Mouse (Mus musculus) gastrocnemius, postnatal 4 days (tissue): ENCODE results near the gene Cmc1. TPM values are rescaled to one million over a fixed set of nuclear protein-coding genes. Genes with fewer than 3 reads are reported as not detected.

Experiments used
- DNase-seq, 2 experiments: peaks; one replicate each; pipeline ENCODE4 v3.0.0; 2021 to 2022; ENCODE audit warnings: low spot score in 2 of 2, mixed read lengths in 2 of 2
- long read RNA-seq, 2 experiments: library from polyadenylated mRNA; stranded (forward); transcript quantifications; one replicate each; pipeline ENCODE4 v2.0.0; 2021
- total RNA-seq, 2 experiments: library from RNA; stranded (reverse); gene quantifications; 2 replicates each; pipeline ENCODE4 v1.2.3; 2021

Gene Cmc1
- 10 to 100 TPM; 20.5 to 22.4 TPM for total RNA-seq
- long read RNA-seq, experiment 1, transcript Cmc1-201 (4 exons, 1,169 nt) = major isoform, 10 of 12 reads
- long read RNA-seq, experiment 1, partial matches to known transcripts = 0 of 12 reads
- long read RNA-seq, experiment 1, other reads (novel, unspliced or antisense) = 2 of 12 reads
- long read RNA-seq, experiment 2, transcript Cmc1-201 (4 exons, 1,169 nt) = major isoform, 10 of 11 reads
- long read RNA-seq, experiment 2, partial matches to known transcripts = 1 of 11 reads
- long read RNA-seq, experiment 2, other reads (novel, unspliced or antisense) = 0 of 11 reads

DNA sequence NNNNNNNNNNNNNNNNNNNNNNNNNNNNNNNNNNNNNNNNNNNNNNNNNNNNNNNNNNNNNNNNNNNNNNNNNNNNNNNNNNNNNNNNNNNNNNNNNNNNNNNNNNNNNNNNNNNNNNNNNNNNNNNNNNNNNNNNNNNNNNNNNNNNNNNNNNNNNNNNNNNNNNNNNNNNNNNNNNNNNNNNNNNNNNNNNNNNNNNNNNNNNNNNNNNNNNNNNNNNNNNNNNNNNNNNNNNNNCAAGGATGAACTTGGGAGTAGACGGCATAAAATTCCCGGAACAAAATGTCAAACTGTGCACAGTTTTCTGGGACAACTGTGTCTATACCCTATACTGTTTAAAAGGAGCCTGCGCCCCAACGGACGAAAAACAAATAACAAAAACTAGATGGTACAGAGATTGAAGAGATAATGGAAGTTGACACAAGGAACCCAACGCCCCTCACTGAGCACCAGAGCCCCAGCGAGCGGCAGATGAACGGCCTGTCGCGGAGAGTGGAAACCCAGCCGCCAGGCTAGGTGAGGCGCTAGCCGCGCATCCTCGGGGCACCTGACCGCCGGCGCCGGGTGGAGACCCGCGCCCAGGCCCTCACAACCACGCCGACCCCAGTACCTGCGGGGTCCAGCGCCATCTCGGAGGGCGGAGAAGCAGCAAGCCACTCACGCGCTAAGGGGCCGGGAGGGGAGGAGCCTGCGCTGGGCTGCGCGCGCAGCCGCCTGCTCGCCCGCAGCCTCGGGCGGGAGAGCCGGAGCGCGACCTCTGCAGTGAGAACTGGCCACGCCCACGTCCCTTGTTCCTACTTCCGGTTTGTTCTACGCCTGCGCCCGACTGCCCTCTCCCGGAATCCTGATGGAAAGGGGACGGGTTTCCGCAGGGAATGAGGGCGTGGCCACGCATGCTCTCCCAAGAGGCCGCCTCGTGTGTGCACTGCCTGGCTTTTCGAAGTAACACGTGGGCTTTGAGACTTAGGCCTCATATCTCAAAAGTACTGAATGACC is at the start of gene Cmc1:
Cmc1 (minus strand) TSS at position 771 of the 996 bp plus-strand sequence.
- peak; percentile 87 to 97 for DNase-seq

DNA sequence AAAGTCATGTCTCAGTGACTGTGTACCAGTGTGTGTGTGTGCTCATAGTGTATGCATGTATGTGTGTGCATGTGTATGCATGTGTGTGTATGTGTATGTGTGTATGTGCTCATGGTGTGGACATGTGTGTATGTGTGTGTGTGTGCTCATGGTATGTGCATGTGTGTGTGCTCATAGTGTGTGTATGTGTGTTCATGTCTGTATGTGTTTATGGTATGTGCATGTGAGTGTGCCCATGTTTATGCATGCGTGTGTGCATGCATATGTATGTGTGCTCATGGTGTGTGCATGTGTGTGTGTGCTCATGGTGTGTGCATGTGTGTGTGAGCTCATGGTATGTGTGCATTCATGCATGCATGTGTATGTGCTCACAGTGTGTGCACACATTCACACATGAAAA is 48.6 kb upstream of the Cmc1 start:
- DNase-seq = no peak

DNA sequence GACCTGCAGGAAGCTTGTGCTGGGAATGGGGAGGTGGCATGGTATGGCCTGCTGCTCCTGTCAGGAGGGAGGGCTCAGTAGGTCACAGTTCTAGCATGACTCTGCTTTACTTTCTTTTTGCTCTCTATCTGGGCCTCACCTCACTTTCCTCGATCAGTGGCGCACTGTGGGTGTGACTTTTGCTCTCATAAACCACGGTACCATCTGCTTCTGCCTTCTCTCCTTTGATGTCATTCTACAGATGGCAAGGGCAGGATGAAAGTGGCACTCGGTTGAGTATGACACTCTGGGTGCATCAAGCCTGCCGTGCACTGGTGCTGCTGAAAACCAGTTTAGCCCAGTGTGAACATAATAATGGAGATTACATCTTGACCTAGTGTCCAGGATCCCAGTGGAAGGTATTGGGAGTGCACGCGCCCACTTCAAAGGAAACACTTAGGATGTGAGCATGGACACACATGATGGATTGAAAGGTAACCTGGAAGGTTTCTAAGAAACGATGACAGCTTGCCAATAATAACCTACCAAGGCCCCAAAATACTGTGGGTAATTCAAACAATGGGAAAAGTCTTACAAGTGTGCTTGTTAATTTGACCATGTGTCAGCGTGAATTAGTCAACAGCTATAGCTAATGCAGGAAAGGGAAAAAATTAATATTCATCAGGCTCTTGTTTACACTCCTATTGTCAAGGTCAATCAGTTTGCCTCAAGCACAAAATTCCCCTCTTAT is 46.8 kb upstream of the Cmc1 start:
- no peak for DNase-seq

DNA sequence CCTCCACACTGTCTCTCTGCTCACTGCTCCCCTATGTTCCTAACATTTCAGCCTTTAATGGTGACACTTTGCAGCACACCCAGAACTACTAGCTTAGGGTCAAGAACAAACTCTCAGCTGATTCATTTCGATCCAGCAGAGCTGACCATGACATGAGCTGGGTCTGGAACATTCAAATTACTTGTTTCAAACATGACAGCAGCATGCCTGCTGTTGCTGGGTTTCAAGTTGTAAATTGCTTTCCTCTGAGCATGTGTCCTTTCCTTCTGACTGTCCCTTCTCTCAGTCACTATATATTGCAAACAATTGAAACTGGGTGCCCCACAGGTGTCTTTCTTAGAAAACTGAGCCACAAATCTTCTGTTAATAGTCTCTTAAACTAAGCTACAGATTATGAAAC is 43.3 kb upstream of the Cmc1 start:
- no peak for DNase-seq

DNA sequence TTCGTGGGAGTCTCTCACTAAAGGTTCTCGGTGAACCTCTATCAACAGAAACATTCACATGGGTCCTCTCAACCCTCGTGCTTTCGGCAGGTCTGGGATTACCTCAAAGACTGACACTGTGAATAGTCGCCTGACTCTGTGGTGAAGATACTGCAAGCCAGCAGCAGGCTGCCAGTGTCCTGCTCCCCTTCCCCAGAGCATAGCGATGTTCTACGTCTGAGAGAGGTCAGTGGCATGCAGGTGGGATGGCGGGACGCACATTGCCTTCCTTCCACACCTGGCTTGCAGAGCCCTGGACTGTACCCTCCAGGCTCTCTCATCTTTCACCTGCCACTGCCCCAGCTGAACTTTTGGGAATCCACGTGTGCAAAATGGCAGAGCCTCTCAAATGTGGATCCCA is 41.3 kb upstream of the Cmc1 start:
- DNase-seq = no peak

DNA sequence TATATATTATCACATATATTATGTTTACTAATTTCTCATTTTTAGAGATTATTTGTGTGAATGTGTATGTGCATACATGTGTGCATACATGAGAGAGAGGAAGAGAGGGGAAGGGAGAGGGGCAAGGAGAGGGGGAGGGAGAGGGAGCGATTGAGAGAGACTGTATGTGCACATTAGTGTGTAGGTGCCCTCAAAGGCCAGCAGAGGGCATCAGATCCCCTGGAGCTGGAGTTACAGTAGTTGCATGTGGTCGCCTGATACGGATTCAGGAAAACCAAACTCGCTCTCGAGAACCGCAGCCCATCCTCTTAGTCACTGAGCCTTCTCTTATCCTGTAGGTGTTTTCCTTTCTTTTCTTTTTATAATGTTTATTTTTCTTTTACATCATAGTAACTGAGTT is 38.4 kb upstream of the Cmc1 start:
- DNase-seq = no peak

DNA sequence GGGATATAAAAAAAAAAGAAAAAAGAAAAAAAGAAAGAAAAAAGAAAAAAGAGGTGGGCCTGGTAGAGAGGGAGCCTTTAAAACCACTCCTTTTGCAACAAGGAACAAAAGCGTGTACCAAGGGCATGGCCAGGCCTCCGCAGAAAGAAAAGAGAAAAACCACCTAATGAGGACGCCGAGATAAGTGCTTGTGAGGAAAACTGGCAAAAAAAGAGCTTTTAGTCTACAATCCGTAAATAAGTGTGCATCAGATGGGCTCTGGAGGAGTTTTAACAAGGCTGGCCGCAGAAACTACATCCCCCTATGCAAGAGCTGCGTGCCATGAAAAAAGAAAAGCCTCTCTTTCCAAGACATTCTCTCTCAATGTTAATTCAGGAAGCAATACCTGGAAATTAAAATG is 37.4 kb upstream of the Cmc1 start:
- no peak for DNase-seq

DNA sequence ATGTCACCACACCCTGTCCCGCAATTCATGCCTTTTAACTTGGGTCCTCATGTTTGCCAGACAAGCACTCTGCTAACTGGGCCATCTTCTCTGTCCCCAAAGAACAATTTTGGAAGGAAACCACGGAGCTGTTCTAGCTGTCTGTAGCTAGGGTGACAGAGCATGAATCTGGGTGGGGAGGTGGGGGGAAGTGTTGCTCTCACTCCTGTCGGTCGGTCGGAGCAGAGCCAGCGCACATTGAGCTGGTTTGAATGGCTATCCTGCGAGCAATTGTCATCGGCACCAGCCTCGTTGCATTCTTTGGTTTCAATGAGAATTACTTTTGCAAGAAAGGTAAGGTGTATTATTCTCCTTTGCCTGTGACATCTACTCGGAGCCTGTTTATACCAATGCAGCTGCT is 36.8 kb upstream of the Cmc1 start:
- DNase-seq = no peak

DNA sequence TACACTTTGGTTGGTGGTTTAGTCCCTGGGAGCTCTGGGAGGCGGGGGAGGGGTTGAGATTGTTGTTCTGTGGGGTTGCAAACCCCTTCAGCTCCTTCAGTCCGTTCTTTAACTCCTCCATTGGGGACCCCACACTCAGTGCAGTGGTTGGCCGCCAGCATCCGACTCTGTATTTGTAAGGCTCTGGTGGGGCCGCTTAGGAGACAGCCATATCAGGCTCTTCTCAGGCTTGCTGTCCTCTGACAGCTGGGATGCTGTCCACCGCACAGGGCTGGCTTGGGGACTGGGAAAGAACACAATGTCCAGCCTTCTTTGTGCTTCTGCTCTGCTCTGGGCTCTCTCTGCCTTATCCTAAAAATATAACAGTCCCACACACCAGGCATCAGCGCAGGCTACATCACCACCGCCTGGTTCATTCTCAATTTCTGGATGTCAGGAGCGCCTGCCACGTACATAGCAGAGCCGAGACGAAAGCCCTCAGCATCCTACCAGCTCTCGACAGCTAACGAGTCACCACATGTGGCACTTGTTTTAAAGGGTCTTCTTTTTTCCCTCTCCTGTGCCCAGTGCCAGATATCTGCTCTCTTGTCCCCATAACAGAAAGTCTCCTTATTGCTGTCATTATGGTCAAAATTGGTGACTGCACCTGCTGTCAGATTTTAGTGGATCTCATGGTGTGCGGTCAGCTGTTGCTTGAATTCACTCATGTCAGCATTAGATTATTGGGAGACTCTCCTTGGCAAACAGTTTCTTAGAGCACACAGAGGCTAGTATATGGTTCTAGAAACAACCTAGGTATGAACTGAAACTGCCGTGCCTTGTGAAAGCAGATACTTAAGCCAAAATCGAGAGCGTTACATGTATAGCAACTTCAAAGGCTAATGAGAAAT is 29.4 kb upstream of the Cmc1 start:
- DNase-seq = no peak

DNA sequence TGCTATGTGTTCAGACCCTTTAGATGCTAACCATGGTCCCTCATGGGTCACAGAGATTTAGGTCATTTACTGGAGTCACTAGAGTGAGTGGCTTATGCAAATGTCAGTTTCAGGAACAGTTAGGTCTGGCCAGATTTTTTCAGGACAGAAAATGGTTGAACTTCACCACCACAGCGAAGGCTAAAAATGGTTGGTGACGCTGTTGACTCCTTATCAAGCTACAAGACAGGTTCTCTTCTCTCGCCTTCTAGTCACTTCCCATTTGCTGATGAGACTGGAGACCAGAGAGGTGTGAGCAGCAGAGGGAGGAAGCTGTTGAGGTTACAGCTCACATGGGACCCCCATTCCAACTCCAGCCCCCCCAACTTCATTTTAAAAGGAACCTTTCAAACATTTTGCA is 26.7 kb upstream of the Cmc1 start:
- no peak for DNase-seq

DNA sequence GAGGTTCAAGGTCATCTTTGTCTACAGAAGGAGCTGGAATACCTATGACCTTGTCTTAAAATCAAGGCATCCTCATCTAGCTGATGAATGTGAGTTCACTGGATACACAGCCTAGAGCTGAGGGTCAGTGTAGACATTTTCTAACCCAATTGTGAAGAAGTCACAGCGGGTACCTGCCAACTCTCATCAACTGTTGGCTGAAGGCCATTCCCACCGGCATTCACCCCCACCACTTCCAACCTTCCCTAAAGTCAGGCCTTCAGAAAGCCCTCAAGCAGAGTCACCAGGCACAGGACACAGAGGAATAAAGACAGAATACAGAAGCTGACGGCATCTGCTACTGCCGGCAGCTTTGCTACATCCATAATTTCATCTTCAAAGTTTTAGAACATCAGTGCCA is 25.4 kb upstream of the Cmc1 start:
- DNase-seq = no peak

DNA sequence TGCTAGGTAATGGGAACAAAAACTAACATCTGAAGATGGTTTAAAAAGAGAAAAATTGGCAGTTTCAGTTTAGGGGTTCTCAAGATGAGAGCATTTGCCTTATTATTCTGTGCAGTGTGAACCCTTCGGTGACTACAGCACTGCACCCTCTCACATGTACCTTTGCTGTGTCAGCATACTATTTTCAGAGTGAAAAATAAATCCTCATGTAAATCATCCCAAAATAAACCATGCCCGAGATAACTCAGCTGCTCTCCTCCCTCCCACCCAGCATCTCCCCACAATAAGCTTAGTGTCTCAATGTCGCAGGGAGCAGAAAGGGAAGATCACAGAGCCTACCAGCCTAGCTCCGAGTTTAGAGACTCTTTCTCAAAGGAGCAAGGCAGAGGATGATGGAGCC is 23.1 kb upstream of the Cmc1 start:
- DNase-seq = no peak

DNA sequence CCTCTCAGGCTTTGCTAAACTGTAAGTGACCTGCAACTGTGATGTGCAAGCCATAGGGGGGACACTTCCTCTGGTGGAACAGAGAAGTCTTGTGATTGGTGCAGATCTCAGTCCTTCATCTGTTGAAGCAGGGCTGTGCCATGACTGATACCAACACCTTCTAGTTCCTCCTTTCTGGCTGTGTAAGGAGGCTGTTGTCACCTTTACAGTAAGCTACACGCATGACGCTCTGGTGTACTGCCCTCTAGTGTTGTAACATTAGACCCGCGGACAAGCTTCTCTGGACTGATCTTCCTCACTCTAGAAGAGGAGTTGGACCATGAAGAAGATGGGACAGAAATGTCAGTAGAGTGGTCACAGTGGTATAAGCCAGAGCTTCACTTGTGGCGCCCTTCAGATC is 18.6 kb upstream of the Cmc1 start:
- DNase-seq = no peak

DNA sequence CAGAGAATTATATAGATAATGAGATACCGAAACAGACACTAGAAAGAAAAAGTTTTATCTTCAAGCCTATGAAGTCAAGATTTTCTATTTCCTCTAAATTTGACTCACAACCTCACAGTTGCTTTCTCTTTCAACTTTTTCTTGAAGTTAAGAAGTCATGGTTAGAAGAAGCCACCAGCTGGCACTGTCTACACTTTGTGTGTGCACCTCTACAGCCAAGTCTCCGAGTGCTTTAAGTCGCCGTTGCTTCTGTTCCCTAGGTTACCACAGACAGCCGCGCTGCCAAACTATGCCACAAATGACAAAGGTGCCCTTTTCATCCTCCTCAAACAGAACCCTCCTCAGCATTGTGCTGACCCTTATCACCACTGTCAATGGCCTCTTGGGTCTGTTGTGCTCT is 17.6 kb upstream of the Cmc1 start:
- no peak for DNase-seq

DNA sequence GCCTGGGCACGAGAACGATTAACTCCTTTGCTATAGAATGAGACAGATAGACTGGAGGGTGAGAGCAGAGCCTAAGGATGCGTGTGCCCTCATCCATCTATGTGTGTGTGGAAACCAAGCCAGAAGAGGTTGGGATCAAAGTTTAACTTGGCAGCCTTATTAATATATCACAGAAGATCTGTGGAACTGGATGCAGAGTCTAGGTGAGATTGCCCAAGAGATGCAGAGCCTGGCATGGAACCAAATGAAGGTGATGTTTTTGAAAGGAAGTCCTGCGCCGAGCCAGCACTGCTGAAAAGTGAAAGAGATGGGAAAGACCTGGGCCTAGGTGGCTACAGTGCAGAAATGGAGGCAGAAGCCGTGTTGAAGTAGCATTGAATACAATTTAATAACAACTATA is 11.6 kb upstream of the Cmc1 start:
- DNase-seq = no peak

DNA sequence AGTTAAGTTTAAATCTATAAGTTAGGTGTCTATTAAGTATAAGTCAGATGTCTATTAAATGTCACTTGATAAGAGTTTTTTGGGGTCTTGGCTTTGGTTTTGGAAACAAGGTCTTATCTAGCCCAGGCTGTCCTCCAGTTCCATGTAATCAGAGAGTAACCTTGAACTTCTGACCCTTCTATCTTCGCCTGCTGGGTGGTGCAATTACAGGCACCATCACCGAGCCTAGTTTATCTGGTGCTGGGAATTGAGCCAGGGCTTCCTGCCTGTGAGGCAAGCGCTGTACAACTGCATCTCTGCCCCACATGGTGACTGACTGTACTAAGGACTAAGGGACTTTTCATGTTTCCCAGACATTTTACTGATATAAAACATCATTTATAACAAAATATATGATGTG is 10.0 kb upstream of the Cmc1 start:
- DNase-seq = no peak

DNA sequence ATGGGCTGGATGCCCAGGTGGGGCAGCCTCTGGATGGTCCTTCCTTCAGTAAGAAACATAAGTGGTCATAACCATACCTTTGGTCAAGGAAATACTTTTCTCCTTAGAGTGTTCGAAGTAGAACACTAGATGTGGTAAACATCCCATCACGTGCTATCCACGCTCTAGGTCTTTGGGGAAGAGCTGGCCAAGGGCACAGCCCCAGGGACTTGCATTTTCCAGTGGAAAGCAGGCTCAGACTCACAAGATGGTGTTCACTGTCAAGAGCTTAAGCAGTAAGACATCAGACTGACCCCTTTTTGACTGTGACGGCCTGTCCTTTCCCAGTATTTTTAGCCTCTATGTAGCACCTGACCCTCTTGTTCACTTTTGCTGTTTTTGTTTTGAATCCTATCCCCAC is 8.2 kb upstream of the Cmc1 start:
- DNase-seq = no peak

DNA sequence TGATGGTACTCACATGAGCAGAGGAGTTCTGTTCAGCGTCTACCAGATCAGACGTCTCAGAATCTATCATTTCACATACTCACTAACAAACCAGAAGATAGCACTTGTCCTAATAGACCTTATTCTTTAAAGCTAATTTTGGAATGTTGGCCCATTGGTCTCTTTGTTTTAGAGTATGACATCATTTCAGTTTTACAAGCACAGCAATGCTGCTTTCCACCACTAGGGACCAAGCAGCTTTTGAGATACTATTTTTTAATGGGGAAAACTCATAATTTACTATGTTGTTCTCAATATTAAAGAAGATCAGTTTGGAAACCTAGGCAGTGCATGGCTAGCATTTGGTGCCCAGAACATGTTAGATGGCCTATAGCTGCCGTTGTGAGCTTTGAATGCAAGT is 7.3 kb upstream of the Cmc1 start:
- DNase-seq = no peak

DNA sequence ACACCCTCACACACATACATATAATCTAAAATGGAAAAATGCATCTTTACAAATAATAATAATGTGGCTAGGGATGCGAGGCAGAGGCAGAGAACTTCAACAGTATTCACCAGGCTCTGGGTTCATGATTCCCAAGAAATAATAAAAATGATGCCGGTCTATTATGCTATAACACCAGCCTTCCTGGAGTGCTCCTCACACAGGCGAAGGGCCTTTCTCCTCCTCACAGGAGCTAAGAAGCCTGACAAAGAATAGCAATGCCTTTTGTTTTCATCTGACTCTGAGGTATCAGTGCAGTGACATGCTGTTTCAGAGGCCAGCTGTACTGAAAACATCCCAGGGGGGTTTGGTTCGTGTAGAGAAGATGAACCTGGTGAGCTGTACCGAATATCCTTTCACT is 4.7 kb upstream of the Cmc1 start:
- DNase-seq = no peak

DNA sequence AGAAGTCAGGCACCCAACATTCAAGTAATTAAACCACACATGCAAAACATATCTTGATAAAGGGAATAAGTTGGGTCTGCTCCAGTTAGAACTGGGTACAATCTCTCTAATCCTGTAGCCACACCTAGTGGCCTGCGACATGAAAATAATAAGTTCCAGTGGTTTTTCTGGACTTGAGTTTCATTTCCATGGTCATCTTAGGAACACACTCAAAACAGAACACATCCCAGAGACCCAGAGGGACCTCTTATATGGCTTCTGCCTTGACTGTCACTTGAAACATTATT is 1.2 kb upstream of the Cmc1 start:
- DNase-seq = no peak
